Mouse (Mus musculus) layer of hippocampus, postnatal 36 days (tissue): ENCODE results near the gene Hmgb2. TPM values are rescaled to one million over a fixed set of nuclear protein-coding genes. Genes with fewer than 3 reads are reported as not detected.

ENCODE experiments used
- DNase-seq, 2 experiments: peaks; one replicate each; pipeline ENCODE4 v3.0.0; 2022
- total RNA-seq, 2 experiments: library from RNA; stranded (reverse); gene quantifications; 2 replicates each; pipeline ENCODE4 v1.2.3; 2021

Gene Hmgb2
- total RNA-seq, 2 experiments from 2014 or later: 4.8 to 5.6 TPM

DNA sequence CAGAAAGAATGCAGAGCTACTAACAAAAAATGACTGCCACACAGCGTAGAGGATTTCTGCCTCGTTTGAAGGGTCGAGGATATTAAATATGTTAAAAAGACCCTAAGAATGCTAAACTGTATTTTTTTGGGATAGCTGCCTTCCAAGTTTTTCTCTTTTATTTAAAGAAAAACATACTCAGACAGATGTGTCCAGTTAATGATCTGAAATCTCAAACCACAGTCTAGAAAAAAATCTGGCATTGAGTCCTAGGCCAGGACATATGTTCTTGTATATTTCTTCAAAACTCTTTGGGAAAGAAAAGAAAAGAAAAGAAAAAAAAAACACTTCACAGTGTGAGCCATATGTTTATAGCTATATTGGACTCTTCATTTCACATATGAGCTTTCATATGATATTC, 51.0 kb downstream of the Hmgb2 start:
- no peak for DNase-seq

- DNase-seq: no peak
These were observed 52.0 kb downstream of the Hmgb2 start for GRCm38 (mm10) chr8:57563726-57564125.

GRCm38 (mm10) chr8:57565039-57565438, 53.3 kb downstream of the Hmgb2 start:
- DNase-seq: no peak

Other genes starting within 250 kb of the Hmgb2 start
- gene Hand2, start 190.9 kb upstream of the Hmgb2 start, total RNA-seq: not detected
- 10 to 100 TPM; 60.1 to 68.7 TPM for gene Scrg1, start 56.0 kb upstream of the Hmgb2 start, total RNA-seq
- 10 to 100 TPM; 12.1 to 13.6 TPM for gene Sap30, start 24.0 kb upstream of the Hmgb2 start, total RNA-seq
- 10 to 100 TPM; 10.1 to 10.4 TPM for gene Galnt7, start 141.1 kb downstream of the Hmgb2 start, total RNA-seq